Mouse (Mus musculus) left cerebral cortex, adult 2 months (tissue): ENCODE data around the gene Abl2. TPM values are rescaled to one million over a fixed set of nuclear protein-coding genes. Genes with fewer than 3 reads are reported as not detected.
"Not testable (repeated sequence)": the region's sequence is repeated elsewhere in the genome, so short reads cannot be mapped to it uniquely, and the experiment has no call there.

ENCODE experiments used
- DNase-seq, 2 experiments: peaks; one replicate each; pipeline ENCODE4 v3.0.0; 2021 to 2022; ENCODE audit warnings: low spot score in 2 of 2, mixed read lengths in 1 of 2; ENCODE audit errors: extremely low spot score in 1 of 2
- H3K27ac ChIP-seq: fragments of 200-600 bp; 2 replicates; pipeline ENCODE4 v1.8.1; 2022
- H3K4me3 ChIP-seq: fragments of 200-600 bp; 2 replicates; pipeline ENCODE4 v1.8.1; 2022
- CTCF ChIP-seq: fragments of 200-600 bp; IDR thresholded peaks from 2 replicates; pipeline ENCODE4 v1.8.1; 2022; ENCODE audit warnings: antibody characterized with exemption, mild to moderate bottlenecking, moderate library complexity
- intact Hi-C: fragments of 180-260 bp; cut with DNase I; formaldehyde crosslinking; loops from one replicate; pipeline ENCODE4 v1.15.1; 2025
- long read RNA-seq, 2 experiments: library from polyadenylated mRNA; stranded (forward); transcript quantifications; one replicate each; pipeline ENCODE4 v2.0.0; 2021; ENCODE audit warnings: borderline mapping rate in 2 of 2
- total RNA-seq, 2 experiments: library from RNA; stranded (reverse); gene quantifications; 2 replicates each; pipeline ENCODE4 v1.2.3; 2021

Abl2 gene
- 10 to 100 TPM; 63.5 to 73.9 TPM for total RNA-seq
- long read RNA-seq, experiment 1, full-length matches to known transcripts: 1 of 25 reads
- long read RNA-seq, experiment 1, partial matches to known transcripts: 1 of 25 reads
- long read RNA-seq, experiment 1, other reads (novel, unspliced or antisense): 23 of 25 reads
- long read RNA-seq, experiment 2, partial matches to known transcripts: 0 of 12 reads
- long read RNA-seq, experiment 2, other reads (novel, unspliced or antisense): 12 of 12 reads

DNA sequence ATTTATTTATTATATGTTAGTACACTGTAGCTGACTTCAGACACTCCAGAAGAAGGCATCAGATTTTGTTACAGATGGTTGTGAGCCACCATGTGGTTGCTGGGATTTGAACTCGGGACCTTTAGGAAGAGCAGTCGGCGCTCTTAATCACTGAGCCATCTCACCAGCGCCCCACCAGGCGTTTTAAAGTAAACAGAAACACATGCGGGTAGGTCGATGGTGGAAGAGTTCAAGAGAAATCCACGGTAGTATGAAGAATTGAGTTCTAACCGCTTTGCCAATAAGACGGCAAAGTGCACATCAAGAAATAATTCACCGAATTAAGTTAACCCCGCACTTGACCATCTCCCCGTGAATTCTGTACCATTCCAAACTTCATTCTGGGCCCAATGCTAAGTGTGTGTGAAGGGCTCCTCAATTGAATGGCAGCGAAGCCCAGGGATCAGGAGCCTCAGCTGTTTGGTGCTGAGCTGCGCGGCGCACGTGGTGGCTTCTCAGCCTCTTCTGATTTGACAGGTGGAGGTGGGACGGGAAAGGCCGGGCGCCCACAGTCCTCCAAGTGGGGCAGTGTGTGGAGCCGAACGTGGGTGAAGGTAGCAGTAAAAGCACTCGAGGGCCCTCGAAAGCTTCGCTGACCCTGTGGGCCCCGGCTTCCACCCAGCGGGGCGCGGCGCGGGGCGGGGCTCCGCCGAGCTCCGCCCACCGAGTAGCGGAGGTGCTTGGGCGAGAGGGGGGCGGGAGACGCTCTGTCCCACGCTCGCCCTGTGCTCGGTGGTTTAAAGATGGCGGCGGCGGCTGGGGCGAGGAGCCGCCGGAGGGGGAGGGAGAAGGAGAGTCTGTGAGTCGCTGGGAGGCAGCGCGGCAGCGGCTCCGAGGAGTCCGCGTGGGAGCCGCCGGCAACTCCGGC is at the start of gene Abl2:
Gene Abl2, plus strand, starts transcription at position 763 of the 907 bp plus-strand sequence.
- peak within 1 kb of the TSS; percentile 59 for H3K4me3 ChIP-seq
- intact Hi-C loops: loop anchor here (1.0 to 5.0 kb wide), 5 partner anchors 21 to 164 kb away; no protein-coding TSS in a partner anchor
- peak; percentile 81 to 89 for DNase-seq
- H3K27ac ChIP-seq: peak within 1 kb of the TSS; percentile 98
- peak; percentile 6; the same call in 1 of the 2 replicates for TF ChIP-seq CTCF

DNA sequence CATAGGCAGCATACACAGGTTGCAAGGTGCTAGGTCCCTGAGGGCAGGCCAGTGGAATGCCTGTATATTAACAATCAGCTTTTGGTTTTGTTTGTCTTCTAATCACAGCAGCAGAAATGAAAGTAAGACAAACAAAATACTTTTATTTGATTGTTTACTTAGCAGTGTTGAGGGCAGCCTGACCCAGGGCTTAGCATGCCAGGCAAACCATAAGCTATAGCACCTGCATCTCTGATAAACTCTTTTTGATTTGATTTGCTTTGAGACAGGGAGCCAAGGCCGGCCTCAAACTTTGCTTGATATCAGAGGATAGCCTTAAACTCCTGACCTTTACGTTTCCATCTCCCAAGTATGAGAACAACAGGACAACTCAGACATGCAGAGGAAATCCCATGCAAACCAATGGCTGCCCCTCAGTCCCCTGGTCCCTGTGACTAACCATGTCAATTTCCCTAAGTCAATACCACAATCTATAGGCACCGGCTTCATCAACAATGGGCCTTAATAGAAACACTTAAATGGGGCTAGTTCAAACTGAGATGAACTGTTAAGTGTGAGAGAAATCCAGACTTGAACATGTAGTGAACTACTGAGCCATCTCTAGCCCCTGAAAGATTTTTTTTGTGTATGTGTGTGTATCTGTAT is 38.3 kb upstream of the Abl2 start:
- no peak for DNase-seq
- Histone ChIP-seq H3K27ac (no peak overlapping the region), H3K4me3 (no peak overlapping the region)
- intact Hi-C loops: no loop called here
- TF ChIP-seq CTCF: no peak

DNA sequence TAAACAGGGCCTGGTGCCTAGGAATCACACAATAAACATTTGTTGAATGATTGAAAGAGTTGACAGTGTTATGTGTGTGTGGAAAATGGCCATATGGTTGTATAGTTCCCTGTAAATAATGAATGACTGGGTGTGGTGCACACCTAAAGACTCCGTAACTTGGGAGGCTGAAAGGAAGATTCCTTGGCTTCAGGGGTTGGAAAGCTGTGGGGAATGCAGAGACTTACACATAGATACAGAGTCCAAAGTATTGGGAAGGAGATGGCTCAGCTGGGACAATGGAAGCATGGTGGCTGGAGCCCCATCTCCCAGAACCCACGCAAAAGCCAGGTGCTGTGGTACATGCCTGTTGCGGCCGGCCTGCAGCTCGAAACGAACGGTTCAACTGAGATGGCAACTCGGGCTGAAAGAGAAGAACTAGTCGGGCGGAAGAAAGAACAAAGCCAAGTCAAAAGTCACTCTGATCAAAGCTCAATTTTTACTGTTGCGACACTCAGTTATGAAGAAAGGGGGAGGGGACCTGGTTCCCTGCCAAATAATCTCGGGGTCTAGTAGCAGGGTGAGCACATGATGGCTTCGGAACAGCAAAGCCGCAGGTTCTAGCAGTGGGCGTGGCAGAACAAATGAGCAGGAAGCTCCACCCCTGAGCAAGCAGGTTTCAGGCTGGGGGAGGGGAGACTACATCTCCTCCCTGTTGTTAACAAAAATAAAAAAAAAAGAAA is 36.6 kb upstream of the Abl2 start:
- H3K27ac ChIP-seq: no peak overlapping the region
- no peak overlapping the region for H3K4me3 ChIP-seq
- TF ChIP-seq CTCF: no peak
- no peak for DNase-seq
- intact Hi-C loops: no loop called here

DNA sequence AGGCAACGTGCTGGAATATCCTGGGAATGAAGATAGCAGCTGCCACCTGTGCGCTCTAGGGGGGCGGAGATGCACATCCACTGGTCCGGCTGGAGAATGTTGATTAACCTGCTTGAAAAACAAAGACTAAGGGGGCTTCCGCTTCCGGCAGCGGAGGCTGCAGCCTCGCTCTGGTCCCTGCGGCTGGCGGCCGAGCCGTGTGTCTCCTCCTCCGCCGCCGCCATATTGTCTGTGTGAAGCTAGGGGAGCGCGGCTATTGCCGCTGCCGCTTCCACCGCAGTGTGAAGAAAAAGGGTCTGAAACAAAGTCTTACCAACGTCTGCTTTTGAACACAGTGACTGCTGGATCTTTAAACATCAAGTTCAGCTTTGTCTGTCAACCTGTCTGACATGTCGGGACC is 34.7 kb upstream of the Abl2 start, which contains the start of gene Gm10031:
Gene Gm10031, plus strand, starts transcription at position 171 of the 400 bp plus-strand sequence.
- H3K4me3 ChIP-seq, DNase-seq, H3K27ac ChIP-seq, intact Hi-C loops: not testable (repeated sequence)

DNA sequence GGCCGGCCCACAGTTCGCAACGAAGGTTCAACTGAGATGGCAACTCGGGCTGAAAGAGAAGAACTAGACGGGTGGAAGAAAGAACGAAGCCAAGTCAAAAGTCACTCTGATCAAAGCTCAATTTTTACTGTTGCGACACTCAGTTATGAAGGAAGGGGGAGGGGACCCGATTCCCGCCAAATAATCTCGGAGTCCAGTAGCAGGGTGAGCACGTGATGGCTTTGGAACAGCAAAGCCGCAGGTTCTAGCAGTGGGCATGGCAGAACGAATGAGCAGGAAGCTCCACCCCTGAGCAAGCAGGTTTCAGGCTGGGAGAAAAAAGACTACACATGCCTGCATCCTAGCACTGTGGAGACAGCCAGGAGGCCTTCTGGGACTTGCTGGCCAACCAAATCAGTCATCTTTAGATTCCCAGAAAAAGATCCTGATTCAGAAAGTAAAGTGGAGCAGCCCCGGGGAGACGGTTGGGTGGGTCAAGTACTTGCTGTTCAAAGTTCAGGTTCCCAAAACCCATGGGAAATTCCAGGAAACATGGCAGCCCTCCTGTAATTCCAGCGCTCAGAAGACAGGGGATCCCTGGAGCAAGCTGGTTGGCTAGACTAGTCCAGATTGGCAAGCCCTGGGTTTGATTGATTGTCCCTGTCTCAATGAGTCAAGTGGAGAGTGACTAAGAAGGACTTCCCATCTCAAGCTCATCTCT is 26.0 kb upstream of the Abl2 start:
- DNase-seq, H3K27ac ChIP-seq, H3K4me3 ChIP-seq, intact Hi-C loops: not testable (repeated sequence)

DNA sequence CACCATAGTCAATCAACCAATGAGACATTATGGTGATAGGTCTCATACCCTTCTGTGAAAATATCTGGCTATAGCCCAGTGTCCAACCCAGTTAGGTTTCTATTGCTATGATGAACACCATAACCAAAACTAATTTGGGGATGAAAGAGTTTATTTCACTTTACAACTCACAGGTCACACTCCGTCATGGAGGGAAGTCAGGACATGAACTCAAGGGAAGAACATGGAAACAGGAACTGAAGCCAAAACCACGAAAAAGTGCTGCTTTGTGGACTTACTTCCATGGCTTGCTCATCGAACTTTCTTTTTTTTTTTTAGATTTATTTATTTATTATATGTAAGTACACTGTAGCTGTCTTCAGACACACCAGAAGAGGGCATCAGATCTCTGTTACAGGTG is 25.1 kb upstream of the Abl2 start:
- DNase-seq: no peak
- Histone ChIP-seq H3K4me3 (no peak overlapping the region), H3K27ac (no peak overlapping the region)
- intact Hi-C loops: no loop called here
- TF ChIP-seq CTCF: no peak

DNA sequence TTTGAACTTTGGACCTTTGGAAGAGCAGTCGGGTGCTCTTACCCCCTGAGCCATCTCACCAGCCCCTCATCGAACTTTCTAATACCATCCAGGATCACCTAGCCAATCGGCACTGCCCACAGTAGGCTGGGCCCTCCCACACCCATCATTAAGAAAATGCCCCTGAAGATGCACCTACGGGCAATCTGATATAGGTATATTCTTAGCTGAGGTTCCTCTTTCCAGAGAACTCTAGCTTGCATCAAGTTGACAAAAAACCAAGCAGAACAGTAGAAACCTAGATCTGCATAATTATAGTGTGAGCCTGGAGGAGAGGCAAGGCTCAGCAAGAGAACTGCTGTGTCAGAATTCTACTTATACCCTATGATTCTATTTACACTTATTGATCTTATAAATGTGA is 24.7 kb upstream of the Abl2 start:
- DNase-seq: no peak
- no peak overlapping the region for H3K27ac ChIP-seq
- no peak for TF ChIP-seq CTCF
- intact Hi-C loops: no loop called here
- H3K4me3 ChIP-seq: no peak overlapping the region

DNA sequence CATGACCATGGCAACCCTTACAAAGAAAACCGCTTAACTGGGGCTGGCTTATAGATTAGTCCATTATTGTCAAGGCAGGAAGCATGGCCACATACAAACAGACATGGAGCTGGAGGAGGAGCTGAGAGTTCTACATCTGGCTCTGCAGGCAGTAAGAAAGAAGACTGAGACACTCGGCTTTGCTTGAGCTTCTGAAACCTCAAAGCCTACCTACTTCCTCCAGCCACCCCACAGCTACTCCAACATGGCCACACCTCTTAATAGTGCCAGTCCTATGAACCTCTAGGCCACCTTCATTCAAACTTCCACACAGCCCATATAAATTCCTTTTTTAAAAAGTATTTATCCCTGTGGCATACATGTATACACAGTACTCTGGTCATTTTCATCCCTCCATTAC is 21.6 kb upstream of the Abl2 start:
- intact Hi-C loops: no loop called here
- no peak for DNase-seq
- no peak for TF ChIP-seq CTCF
- Histone ChIP-seq H3K27ac (no peak overlapping the region), H3K4me3 (no peak overlapping the region)

DNA sequence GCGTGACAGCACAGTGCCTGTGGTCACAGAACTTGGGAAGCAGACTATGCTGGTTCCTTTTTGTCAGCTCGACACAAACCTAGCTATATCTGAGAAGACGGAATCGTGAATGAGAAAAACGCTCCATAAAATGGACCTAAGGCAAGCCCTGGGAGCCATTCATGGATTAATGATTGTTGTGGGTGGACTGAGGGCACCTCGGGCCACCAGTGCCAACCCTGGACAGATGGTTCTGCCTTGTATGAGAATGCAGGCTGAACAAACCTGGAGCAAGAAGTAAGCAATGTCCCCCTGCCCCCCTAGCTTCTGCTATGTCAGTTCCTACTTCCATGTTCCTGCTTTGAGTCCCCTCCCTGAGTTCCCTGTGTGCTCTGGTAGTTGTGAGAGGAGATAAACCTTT is 20.9 kb upstream of the Abl2 start:
- intact Hi-C loops: loop anchor here (2.0 kb wide), 1 partner anchor 95 kb away; no protein-coding TSS in a partner anchor
- no peak overlapping the region for H3K4me3 ChIP-seq
- no peak for DNase-seq
- no peak overlapping the region for H3K27ac ChIP-seq
- TF ChIP-seq CTCF: no peak

DNA sequence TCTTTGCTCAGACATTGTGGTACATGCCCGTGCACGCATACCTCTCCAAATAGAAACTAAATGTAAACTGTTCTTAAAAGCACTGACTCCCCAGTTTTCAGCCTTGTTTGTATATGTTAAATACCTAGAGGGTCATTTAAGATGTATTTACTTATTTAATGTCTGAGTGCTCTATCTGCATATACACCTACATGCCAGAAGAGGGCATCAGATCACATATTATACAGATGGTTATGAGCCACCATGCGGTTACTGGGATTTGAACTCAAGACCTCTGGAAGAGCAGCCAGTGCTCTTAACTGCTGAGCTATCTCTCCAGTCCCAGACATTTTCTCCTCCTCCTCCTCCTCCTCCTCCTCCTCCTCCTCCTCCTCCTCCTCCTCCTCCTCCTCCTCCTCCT is 20.2 kb upstream of the Abl2 start:
- intact Hi-C loops: loop anchor here (2.0 kb wide), 1 partner anchor 94 kb away; no protein-coding TSS in a partner anchor
- DNase-seq: no peak
- H3K4me3 ChIP-seq: no peak overlapping the region
- no peak overlapping the region for H3K27ac ChIP-seq
- peak; percentile 61 for TF ChIP-seq CTCF
